Mouse (Mus musculus) intestine, embryonic 14.5 days (tissue): ENCODE results near the gene Peak1. TPM values are rescaled to one million over a fixed set of nuclear protein-coding genes. Genes with fewer than 3 reads are reported as not detected.

ENCODE experiments used
- ATAC-seq: fragments of 200-750 bp; cut with Nextera tagmentation; replicated peaks from 2 replicates; pipeline ENCODE4 v1.8.0; 2017; ENCODE audit warnings: low read depth, moderate number of reproducible peaks, moderate TSS enrichment, moderate library complexity; ENCODE audit not compliant: low FRiP score, low TSS enrichment
- DNase-seq: peaks from one replicate; pipeline ENCODE4 v3.0.0-alpha.2; 2018; ENCODE audit warnings: low spot score
- H3K27ac ChIP-seq: fragments of 300-500 bp; sonication (generic); 2 replicates; pipeline ENCODE4 v1.5.1; 2014; ENCODE audit warnings: low read depth, mild to moderate bottlenecking, control low read depth
- H3K27me3 ChIP-seq: fragments of 300-500 bp; sonication (generic); replicated peaks from 2 replicates; pipeline ENCODE4 v1.6.1; 2014; ENCODE audit warnings: low read length, control low read depth; ENCODE audit not compliant: control insufficient read depth, insufficient read depth
- H3K36me3 ChIP-seq: fragments of 300-500 bp; sonication (generic); 2 replicates; pipeline ENCODE4 v1.6.1; 2014; ENCODE audit warnings: low read length, control low read depth; ENCODE audit not compliant: control insufficient read depth, insufficient read depth
- H3K4me1 ChIP-seq: fragments of 300-500 bp; sonication (generic); replicated peaks from 2 replicates; pipeline ENCODE4 v1.6.1; 2014; ENCODE audit warnings: low read length, control low read depth, mixed read lengths; ENCODE audit not compliant: control insufficient read depth, insufficient read depth
- H3K4me2 ChIP-seq: fragments of 300-500 bp; sonication (generic); 2 replicates; pipeline ENCODE4 v1.6.1; 2014; ENCODE audit warnings: low read length
- H3K4me3 ChIP-seq: fragments of 300-500 bp; sonication (generic); 2 replicates; pipeline ENCODE4 v1.5.1; 2014; ENCODE audit warnings: low read depth, low read length, control low read depth, mixed read lengths
- H3K9ac ChIP-seq: fragments of 300-500 bp; sonication (generic); 2 replicates; pipeline ENCODE4 v1.6.1; 2014; ENCODE audit warnings: mild to moderate bottlenecking, low read length
- H3K9me3 ChIP-seq: fragments of 300-500 bp; sonication (generic); 2 replicates; pipeline ENCODE4 v1.6.1; 2016; ENCODE audit warnings: low read length, control low read depth; ENCODE audit not compliant: control insufficient read depth
- WGBS: fragments of 180-500 bp; shearing (Covaris S2); extraction: QIAGEN DNeasy Blood & Tissue Kit; methylation state at CpG from one replicate; pipeline ENCODE4 v1.1.7; 2014; 5-methylcytosine and 5-hydroxymethylcytosine counted together
- polyA plus RNA-seq: library from polyadenylated mRNA; unstranded; fragments of >200 nt; fragmentation: Nextera tagmentation; extraction: Ambion mirVana; gene quantifications from 2 replicates; pipeline ENCODE4 v1.2.1, GENCODE M21; 2014

Gene Peak1
- polyA plus RNA-seq, 1 experiment from 2014 or later: 15.8 TPM

- Histone ChIP-seq H3K9me3 (no peaks in the 10 kb centered on the region), H3K27me3 (no peaks in the 10 kb centered on the region), H3K9ac (no peak overlapping the region), H3K36me3 (no peaks in the 10 kb centered on the region), H3K27ac (no peak overlapping the region), H3K4me3 (no peak overlapping the region), H3K4me2 (no peak overlapping the region), H3K4me1 (peaks cover 6% of the 10 kb centered on the region; the same call in 1 of the 2 replicates)
- DNase-seq (no peak), ATAC-seq (no peak)
- WGBS: 90% methylated on average over 4 of the region's 4 CpGs
These were observed 220.9 kb downstream of the Peak1 start for GRCm38 (mm10) chr9:56196921-56197320.

GRCm38 (mm10) chr9:56195193-56195592, 222.7 kb downstream of the Peak1 start:
- Histone ChIP-seq H3K9me3 (no peaks in the 10 kb centered on the region), H3K4me3 (no peak overlapping the region), H3K9ac (no peak overlapping the region), H3K4me1 (no peaks in the 10 kb centered on the region), H3K27me3 (no peaks in the 10 kb centered on the region), H3K4me2 (no peak overlapping the region), H3K27ac (no peak overlapping the region), H3K36me3 (no peaks in the 10 kb centered on the region)
- no peak for DNase-seq
- 65% methylated on average over 3 of the region's 3 CpGs for WGBS
- no peak for ATAC-seq

GRCm38 (mm10) chr9:56191498-56192455, 226.1 kb downstream of the Peak1 start:
- no peaks in the 10 kb centered on the region for H3K9me3 ChIP-seq
- no peak overlapping the region for H3K27ac ChIP-seq
- DNase-seq: no peak
- H3K4me3 ChIP-seq: no peak overlapping the region
- no peak for ATAC-seq
- H3K4me2 ChIP-seq: no peak overlapping the region
- WGBS: 51% methylated on average over 11 of the region's 11 CpGs
- no peaks in the 10 kb centered on the region for H3K4me1 ChIP-seq
- H3K9ac ChIP-seq: no peak overlapping the region
- H3K27me3 ChIP-seq: no peaks in the 10 kb centered on the region
- H3K36me3 ChIP-seq: no peaks in the 10 kb centered on the region

- Histone ChIP-seq H3K9ac (no peak overlapping the region), H3K4me1 (peaks cover 7% of the 10 kb centered on the region; the same call in 1 of the 2 replicates), H3K27me3 (no peaks in the 10 kb centered on the region), H3K27ac (no peak overlapping the region), H3K4me3 (no peak overlapping the region), H3K36me3 (no peaks in the 10 kb centered on the region), H3K9me3 (no peaks in the 10 kb centered on the region), H3K4me2 (no peak overlapping the region)
- DNase-seq (no peak), ATAC-seq (no peak)
- WGBS: 34% methylated on average over 8 of the region's 8 CpGs
These were observed 237.6 kb downstream of the Peak1 start for GRCm38 (mm10) chr9:56180118-56180781.

GRCm38 (mm10) chr9:56179416-56180117, 238.3 kb downstream of the Peak1 start:
- no peaks in the 10 kb centered on the region for H3K27me3 ChIP-seq
- no peak overlapping the region for H3K4me3 ChIP-seq
- no peaks in the 10 kb centered on the region for H3K9me3 ChIP-seq
- H3K4me1 ChIP-seq: peaks cover 7% of the 10 kb centered on the region; the same call in 1 of the 2 replicates
- WGBS: 74% methylated on average over 6 of the region's 6 CpGs
- no peak overlapping the region for H3K4me2 ChIP-seq
- H3K27ac ChIP-seq: no peak overlapping the region
- H3K36me3 ChIP-seq: no peaks in the 10 kb centered on the region
- no peak overlapping the region for H3K9ac ChIP-seq
- ATAC-seq: no peak
- no peak for DNase-seq

- Histone ChIP-seq H3K9me3 (no peaks in the 10 kb centered on the region), H3K36me3 (no peaks in the 10 kb centered on the region), H3K27ac (no peak overlapping the region), H3K4me3 (no peak overlapping the region), H3K4me1 (peaks cover 7% of the 10 kb centered on the region; the same call in 1 of the 2 replicates), H3K9ac (no peak overlapping the region), H3K27me3 (no peaks in the 10 kb centered on the region), H3K4me2 (no peak overlapping the region)
- DNase-seq (no peak), ATAC-seq (no peak)
- 77% methylated on average over 4 of the region's 4 CpGs for WGBS
These were observed 240.5 kb downstream of the Peak1 start for GRCm38 (mm10) chr9:56177354-56177753.

GRCm38 (mm10) chr9:56175316-56175715, 242.6 kb downstream of the Peak1 start:
- Histone ChIP-seq H3K36me3 (no peaks in the 10 kb centered on the region), H3K27ac (no peak overlapping the region), H3K4me2 (no peak overlapping the region), H3K9me3 (no peaks in the 10 kb centered on the region), H3K27me3 (no peaks in the 10 kb centered on the region), H3K4me1 (peaks cover 7% of the 10 kb centered on the region; the same call in 1 of the 2 replicates), H3K4me3 (no peak overlapping the region), H3K9ac (no peak overlapping the region)
- ATAC-seq: no peak
- 85% methylated on average over 3 of the region's 3 CpGs for WGBS
- DNase-seq: no peak

GRCm38 (mm10) chr9:56167690-56168089, 250.2 kb downstream of the Peak1 start:
- Histone ChIP-seq H3K9me3 (no peaks in the 10 kb centered on the region), H3K4me3 (no peak overlapping the region), H3K36me3 (no peaks in the 10 kb centered on the region), H3K27me3 (no peaks in the 10 kb centered on the region), H3K9ac (no peak overlapping the region), H3K4me1 (no peaks in the 10 kb centered on the region), H3K27ac (no peak overlapping the region), H3K4me2 (no peak overlapping the region)
- no peak for ATAC-seq
- no peak for DNase-seq
- 75% methylated on average over 6 of the region's 6 CpGs for WGBS
